Mouse (Mus musculus) heart, postnatal 0 days (tissue): ENCODE data around the gene Rhbdl1.
A peak's percentile ranks its signal among the peaks of the same experiment; 100 is the strongest.

Experiments used
- CTCF ChIP-seq: IDR thresholded peaks from 2 replicates; pipeline ENCODE4 v1.5.1; 2016; ENCODE audit warnings: antibody characterized with exemption, control low read depth, low read depth
- EP300 ChIP-seq: IDR thresholded peaks from 2 replicates; pipeline ENCODE4 v1.6.1; 2016; ENCODE audit warnings: antibody characterized with exemption, low read depth

GRCm38 (mm10) chr17:25885636-25886035 lies 48.5 kb upstream of the Rhbdl1 start:
- TF ChIP-seq CTCF (peak; percentile 30), EP300 (no peak)
